Mouse (Mus musculus) myocyte (in vitro differentiated cells): ENCODE measurements around the gene Nav3. TPM values are rescaled to one million over a fixed set of nuclear protein-coding genes. Genes with fewer than 3 reads are reported as not detected.

Experiments
- H3K27me3 ChIP-seq: one replicate; pipeline ENCODE4 v1.6.1; 2011; ENCODE audit not compliant: control insufficient read depth, insufficient read depth, insufficient read length
- H3K36me3 ChIP-seq: one replicate; pipeline ENCODE4 v1.6.1; 2011; ENCODE audit not compliant: control insufficient read depth, insufficient read depth
- H3K4me2 ChIP-seq: one replicate; pipeline ENCODE4 v1.6.1; 2011; ENCODE audit warnings: low read depth, control low read depth
- H3K4me3 ChIP-seq: one replicate; pipeline ENCODE4 v1.5.1; 2011; ENCODE audit warnings: mild to moderate bottlenecking, control low read depth, moderate library complexity
- H3K79me2 ChIP-seq: one replicate; pipeline ENCODE4 v1.6.1; 2011; ENCODE audit not compliant: control insufficient read depth, insufficient read depth
- H3ac ChIP-seq: one replicate; pipeline ENCODE4 v1.6.1; 2011; ENCODE audit not compliant: control insufficient read depth, insufficient read length
- CEBPB ChIP-seq: IDR thresholded peaks from 2 replicates; pipeline ENCODE4 v1.6.1; 2011; ENCODE audit warnings: mild to moderate bottlenecking, moderate library complexity; ENCODE audit not compliant: poor library complexity, insufficient read depth, severe bottlenecking
- E2F4 ChIP-seq: IDR thresholded peaks from one replicate; pipeline ENCODE4 v1.6.1; 2011; ENCODE audit warnings: mild to moderate bottlenecking, control low read depth, moderate library complexity; ENCODE audit not compliant: insufficient read depth
- MAX ChIP-seq: IDR thresholded peaks from one replicate; pipeline ENCODE4 v1.6.1; 2011; ENCODE audit warnings: low read depth, mild to moderate bottlenecking, control low read depth
- MYOD1 ChIP-seq, 3 experiments: IDR thresholded peaks; one replicate each; pipeline ENCODE4 v1.6.1; 2011; ENCODE audit warnings: control low read depth in 2 of 3, low read depth in 2 of 3, mild to moderate bottlenecking in 2 of 3, moderate library complexity in 1 of 3; ENCODE audit not compliant: insufficient read length in 2 of 3, control insufficient read depth in 1 of 3
- MYOG ChIP-seq, 3 experiments: IDR thresholded peaks; one replicate each; pipeline ENCODE4 v1.6.1; 2011; ENCODE audit warnings: control low read depth in 2 of 3, low read depth in 2 of 3, mild to moderate bottlenecking in 2 of 3; ENCODE audit not compliant: insufficient read length in 2 of 3, control insufficient read depth in 1 of 3, insufficient read depth in 1 of 3
- POLR2A ChIP-seq: IDR thresholded peaks from one replicate; pipeline ENCODE4 v1.6.1; 2011; ENCODE audit warnings: low read depth, mild to moderate bottlenecking, control low read depth, moderate library complexity; ENCODE audit not compliant: insufficient read length
- POLR2AphosphoS2 ChIP-seq: IDR thresholded peaks from one replicate; pipeline ENCODE4 v1.6.1; 2011; ENCODE audit warnings: low read depth, control low read depth; ENCODE audit not compliant: insufficient read length
- REST ChIP-seq: IDR thresholded peaks from one replicate; pipeline ENCODE4 v1.6.1; 2011; ENCODE audit warnings: mild to moderate bottlenecking, control low read depth, moderate library complexity; ENCODE audit not compliant: insufficient read depth, insufficient read length
- SRF ChIP-seq: IDR thresholded peaks from one replicate; pipeline ENCODE4 v1.6.1; 2011; ENCODE audit warnings: low read depth; ENCODE audit not compliant: control insufficient read depth, insufficient read length
- TCF12 ChIP-seq: IDR thresholded peaks from one replicate; pipeline ENCODE4 v1.6.1; 2011; ENCODE audit warnings: mild to moderate bottlenecking, control low read depth; ENCODE audit not compliant: poor library complexity, insufficient read depth, severe bottlenecking
- TCF3 ChIP-seq: IDR thresholded peaks from one replicate; pipeline ENCODE4 v1.6.1; 2011; ENCODE audit warnings: low read depth, control low read depth; ENCODE audit not compliant: insufficient read length
- USF1 ChIP-seq: IDR thresholded peaks from one replicate; pipeline ENCODE4 v1.6.1; 2011; ENCODE audit warnings: low read depth, mild to moderate bottlenecking, control low read depth, moderate library complexity
- polyA plus RNA-seq: library from polyadenylated mRNA; unstranded; fragments of >200 nt; fragmentation: generic; extraction: Trizol; gene quantifications from one replicate; pipeline ENCODE4 v1.2.1, GENCODE M21; 2012; ENCODE audit warnings: missing spikeins

Gene Nav3
- polyA plus RNA-seq, 1 experiment, result 2.9 TPM

DNA sequence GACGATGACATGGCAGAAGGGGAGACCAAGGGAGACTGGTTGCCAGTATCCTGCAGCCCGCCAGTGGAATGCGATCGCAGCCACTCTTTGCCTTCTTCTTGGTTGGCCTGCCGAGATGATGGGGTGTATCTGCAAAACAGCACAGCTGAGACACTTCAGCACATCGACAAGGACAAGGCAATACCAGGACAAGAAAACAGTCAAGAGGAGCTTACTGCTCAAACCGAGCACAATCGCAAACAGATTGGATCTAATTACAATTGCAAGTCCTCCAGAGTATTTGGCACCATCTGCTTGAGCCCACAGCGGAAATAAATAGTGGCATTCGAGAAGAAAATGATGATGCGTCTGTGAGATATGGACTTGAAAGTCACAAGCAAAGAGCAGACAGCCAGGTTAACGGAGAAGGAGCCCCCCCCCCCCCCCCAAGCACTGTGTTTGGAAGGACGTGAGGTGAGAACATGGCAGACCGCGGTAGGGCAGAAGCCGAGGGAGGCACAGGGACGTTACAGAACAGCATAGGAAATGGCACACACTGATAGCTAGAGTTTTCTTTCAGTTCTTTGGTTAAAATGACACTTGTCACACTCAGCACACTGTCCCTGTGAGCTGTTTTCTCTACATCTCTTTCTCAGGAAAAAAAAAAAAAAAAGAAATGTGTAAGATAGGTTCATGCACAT, 696.9 kb downstream of the Nav3 start:
- Histone ChIP-seq H3K27me3 (no peaks in the 10 kb centered on the region), H3K79me2 (no peaks in the 10 kb centered on the region), H3K4me2 (no peak overlapping the region), H3K36me3 (peaks cover 5% of the 10 kb centered on the region), H3ac (no peak overlapping the region), H3K4me3 (no peak overlapping the region)
- TF ChIP-seq POLR2AphosphoS2 (no peak), MAX (no peak), MYOG (IDR thresholded peaks at IDR 0.05; ENCODE audit: control insufficient read depth in 1 of 3, insufficient read depth in 1 of 3, insufficient read length in 2 of 3, low read depth in 2 of 3) (no peak), TCF12 (no peak), E2F4 (no peak), POLR2A (no peak)

DNA sequence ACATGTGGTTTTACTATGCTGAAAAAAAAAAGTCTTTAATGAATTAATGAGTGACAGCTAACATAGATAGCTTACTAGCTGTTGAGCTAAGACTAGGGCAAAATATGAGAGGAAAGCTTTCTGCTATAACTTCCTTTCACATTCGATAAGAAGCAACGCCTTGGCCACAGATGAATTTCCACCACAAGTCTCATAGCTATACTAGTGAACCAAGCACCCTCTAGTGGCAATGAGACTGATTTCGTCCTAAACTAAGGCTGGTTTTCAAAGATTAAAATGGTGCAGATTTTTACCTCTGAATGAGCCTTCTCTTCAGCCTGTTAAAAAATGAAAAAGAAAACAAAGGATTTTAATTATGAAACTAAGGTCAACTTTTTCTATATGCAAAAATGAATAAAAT, 709.1 kb downstream of the Nav3 start:
- H3K27me3 ChIP-seq, result no peaks in the 10 kb centered on the region
- no peaks in the 10 kb centered on the region for H3K79me2 ChIP-seq
- H3ac ChIP-seq, result no peak overlapping the region
- H3K4me2 ChIP-seq, result no peak overlapping the region
- H3K4me3 ChIP-seq, result no peak overlapping the region
- TF ChIP-seq TCF3, result no peak
- TF ChIP-seq MYOD1 (IDR thresholded peaks at IDR 0.05; ENCODE audit: control insufficient read depth in 1 of 3, insufficient read length in 2 of 3, low read depth in 2 of 3), result no peak
- TF ChIP-seq USF1, result no peak
- no peak for TF ChIP-seq MYOG (IDR thresholded peaks at IDR 0.05; ENCODE audit: control insufficient read depth in 1 of 3, insufficient read depth in 1 of 3, insufficient read length in 2 of 3, low read depth in 2 of 3)
- TF ChIP-seq POLR2A, result no peak
- no peak for TF ChIP-seq REST
- TF ChIP-seq MAX, result no peak
- TF ChIP-seq TCF12, result no peak
- no peak for TF ChIP-seq SRF
- TF ChIP-seq E2F4, result no peak
- no peak for TF ChIP-seq POLR2AphosphoS2
- no peak for TF ChIP-seq CEBPB
- peaks cover 15% of the 10 kb centered on the region for H3K36me3 ChIP-seq

DNA sequence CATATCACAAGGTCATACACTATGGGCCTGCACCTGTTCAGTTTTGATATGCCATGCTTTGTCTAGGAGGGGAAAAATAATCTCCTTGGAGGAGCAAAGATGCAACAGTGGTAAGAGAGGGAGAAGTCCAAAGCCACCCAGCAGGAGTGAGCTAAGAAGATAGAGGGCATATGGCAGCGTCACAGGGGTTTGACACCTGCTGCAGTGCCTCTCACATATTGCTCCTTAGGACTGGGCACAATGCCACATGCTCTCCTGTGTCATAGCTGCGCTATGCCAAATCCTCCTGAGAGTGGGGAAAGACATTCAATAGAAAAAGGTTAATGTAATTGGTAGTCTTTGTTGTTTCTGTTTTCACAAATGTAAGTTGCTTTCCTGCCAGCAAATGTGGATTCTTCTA, 714.3 kb downstream of the Nav3 start:
- Histone ChIP-seq H3ac (no peak overlapping the region), H3K79me2 (no peaks in the 10 kb centered on the region)
- no peak for TF ChIP-seq TCF12
- TF ChIP-seq SRF, result no peak
- no peak for TF ChIP-seq MYOG (IDR thresholded peaks at IDR 0.05; ENCODE audit: control insufficient read depth in 1 of 3, insufficient read depth in 1 of 3, insufficient read length in 2 of 3, low read depth in 2 of 3)
- no peak for TF ChIP-seq E2F4
- no peak for TF ChIP-seq MAX
- no peak for TF ChIP-seq REST
- no peak for TF ChIP-seq POLR2A
- TF ChIP-seq POLR2AphosphoS2, result no peak
- TF ChIP-seq MYOD1 (IDR thresholded peaks at IDR 0.05; ENCODE audit: control insufficient read depth in 1 of 3, insufficient read length in 2 of 3, low read depth in 2 of 3), result no peak
- TF ChIP-seq CEBPB, result no peak
- TF ChIP-seq TCF3, result no peak
- no peak for TF ChIP-seq USF1

GRCm38 (mm10) chr10:109740326-109740725, 715.7 kb downstream of the Nav3 start:
- no peaks in the 10 kb centered on the region for H3K79me2 ChIP-seq
- peaks cover 22% of the 10 kb centered on the region for H3K36me3 ChIP-seq
- no peaks in the 10 kb centered on the region for H3K27me3 ChIP-seq
- no peak overlapping the region for H3K4me3 ChIP-seq
- TF ChIP-seq E2F4, result no peak
- TF ChIP-seq SRF, result no peak
- TF ChIP-seq TCF12, result no peak
- TF ChIP-seq TCF3, result no peak
- TF ChIP-seq MYOD1 (IDR thresholded peaks at IDR 0.05; ENCODE audit: control insufficient read depth in 1 of 3, insufficient read length in 2 of 3, low read depth in 2 of 3), result no peak
- no peak for TF ChIP-seq CEBPB
- no peak for TF ChIP-seq USF1
- TF ChIP-seq MYOG (IDR thresholded peaks at IDR 0.05; ENCODE audit: control insufficient read depth in 1 of 3, insufficient read depth in 1 of 3, insufficient read length in 2 of 3, low read depth in 2 of 3), result no peak
- no peak for TF ChIP-seq REST
- TF ChIP-seq POLR2A, result no peak
- no peak for TF ChIP-seq MAX
- no peak for TF ChIP-seq POLR2AphosphoS2
- H3K4me2 ChIP-seq, result no peak overlapping the region
- H3ac ChIP-seq, result no peak overlapping the region

More for the DNA sequence above, 714.3 kb downstream of the Nav3 start:
- H3K36me3 ChIP-seq, result peaks cover 14% of the 10 kb centered on the region
- no peak overlapping the region for H3K4me2 ChIP-seq
- H3K27me3 ChIP-seq, result no peaks in the 10 kb centered on the region
- H3K4me3 ChIP-seq, result no peak overlapping the region

GRCm38 (mm10) chr10:109723646-109724045, 732.4 kb downstream of the Nav3 start:
- H3K4me2 ChIP-seq, result no peak overlapping the region
- peaks cover 8% of the 10 kb centered on the region for H3K36me3 ChIP-seq
- H3K4me3 ChIP-seq, result no peak overlapping the region
- H3ac ChIP-seq, result no peak overlapping the region
- TF ChIP-seq MYOG (IDR thresholded peaks at IDR 0.05; ENCODE audit: control insufficient read depth in 1 of 3, insufficient read depth in 1 of 3, insufficient read length in 2 of 3, low read depth in 2 of 3) (no peak), POLR2AphosphoS2 (no peak), USF1 (no peak), E2F4 (no peak), CEBPB (no peak), POLR2A (no peak), SRF (no peak), TCF12 (no peak), MAX (no peak), TCF3 (no peak), REST (no peak), MYOD1 (IDR thresholded peaks at IDR 0.05; ENCODE audit: control insufficient read depth in 1 of 3, insufficient read length in 2 of 3, low read depth in 2 of 3) (no peak)
- H3K27me3 ChIP-seq, result no peaks in the 10 kb centered on the region
- H3K79me2 ChIP-seq, result no peaks in the 10 kb centered on the region
